Mouse (Mus musculus): ENCODE results near the gene Qrich1. TPM values are rescaled to one million over a fixed set of nuclear protein-coding genes. Genes with fewer than 3 reads are reported as not detected.

Qrich1 gene
- polyA plus RNA-seq, 1 experiment from 2014 or later: 85.1 TPM

DNA sequence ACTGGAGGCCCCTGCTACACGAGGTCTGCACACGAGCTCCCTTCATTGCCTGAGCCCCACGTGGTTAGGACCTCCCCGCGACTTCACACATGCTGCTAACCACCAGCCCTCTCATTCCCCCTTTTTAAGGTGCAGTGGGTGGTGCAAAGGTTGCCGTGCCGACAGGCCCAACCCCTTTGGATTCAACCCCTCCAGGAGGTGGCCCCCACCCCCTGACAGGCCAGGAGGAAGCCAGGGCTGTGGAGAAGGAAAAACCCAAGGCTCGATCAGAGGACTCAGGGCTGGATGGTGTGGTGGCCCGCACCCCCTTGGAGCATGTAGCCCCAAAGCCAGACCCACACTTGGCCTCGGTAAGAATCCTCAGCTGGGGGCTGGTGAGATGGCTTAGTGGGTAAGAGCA lies 21.7 kb upstream of the Qrich1 start:
- H3K4me2 ChIP-seq (ENCODE audit: low read length): no peak overlapping the region
- peaks cover 86% of the 10 kb centered on the region for H3K36me3 ChIP-seq (ENCODE audit: control insufficient read depth, insufficient read depth, low read length)
- WGBS: 84% methylated on average over 10 of the region's 10 CpGs
- peaks cover 10% of the 10 kb centered on the region in 2 experiments for H3K4me1 ChIP-seq (ENCODE audit: control insufficient read depth in 2 of 2, insufficient read depth in 2 of 2, low read length in 2 of 2)
- no peak overlapping the region for H3K4me3 ChIP-seq (ENCODE audit: control insufficient read depth in 1 of 2, insufficient read depth in 1 of 2, low read depth in 1 of 2, low read length in 2 of 2)
- no peak overlapping the region for H3K27ac ChIP-seq (replicated peaks in 1 of 2; ENCODE audit: control insufficient read depth in 1 of 2, insufficient read depth in 1 of 2, low read depth in 2 of 2, low read length in 2 of 2)
- no peak overlapping the region for H3K9ac ChIP-seq (ENCODE audit: low read length)
- no peaks in the 10 kb centered on the region for H3K27me3 ChIP-seq (ENCODE audit: control insufficient read depth, insufficient read depth, low read length)
- no peak for ATAC-seq (ENCODE audit: insufficient number of reproducible peaks, insufficient read depth, low FRiP score, low read depth)
- H3K9me3 ChIP-seq (ENCODE audit: control insufficient read depth, low read length): no peaks in the 10 kb centered on the region

GRCm38 (mm10) chr9:108499231-108499630 lies 17.4 kb upstream of the Qrich1 start:
- ATAC-seq (ENCODE audit: insufficient number of reproducible peaks, insufficient read depth, low FRiP score, low read depth): no peak
- Histone ChIP-seq H3K36me3 (ENCODE audit: control insufficient read depth, insufficient read depth, low read length) (peaks cover 93% of the 10 kb centered on the region), H3K4me2 (ENCODE audit: low read length) (no peak overlapping the region), H3K27me3 (ENCODE audit: control insufficient read depth, insufficient read depth, low read length) (no peaks in the 10 kb centered on the region), H3K9me3 (ENCODE audit: control insufficient read depth, low read length) (no peaks in the 10 kb centered on the region), H3K27ac (replicated peaks in 1 of 2; ENCODE audit: control insufficient read depth in 1 of 2, insufficient read depth in 1 of 2, low read depth in 2 of 2, low read length in 2 of 2) (no peak overlapping the region), H3K4me1 (ENCODE audit: control insufficient read depth in 2 of 2, insufficient read depth in 2 of 2, low read length in 2 of 2) (no peaks in the 10 kb centered on the region), H3K4me3 (ENCODE audit: control insufficient read depth in 1 of 2, insufficient read depth in 1 of 2, low read depth in 1 of 2, low read length in 2 of 2) (no peak overlapping the region), H3K9ac (ENCODE audit: low read length) (no peak overlapping the region)
- WGBS: 90% methylated on average over 7 of the region's 7 CpGs

GRCm38 (mm10) chr9:108499943-108500342 lies 16.7 kb upstream of the Qrich1 start:
- WGBS: 74% methylated on average over 15 of the region's 15 CpGs
- Histone ChIP-seq H3K27me3 (ENCODE audit: control insufficient read depth, insufficient read depth, low read length) (no peaks in the 10 kb centered on the region), H3K9ac (ENCODE audit: low read length) (no peak overlapping the region), H3K9me3 (ENCODE audit: control insufficient read depth, low read length) (no peaks in the 10 kb centered on the region), H3K36me3 (ENCODE audit: control insufficient read depth, insufficient read depth, low read length) (peaks cover 86% of the 10 kb centered on the region), H3K4me1 (ENCODE audit: control insufficient read depth in 2 of 2, insufficient read depth in 2 of 2, low read length in 2 of 2) (no peaks in the 10 kb centered on the region), H3K4me3 (ENCODE audit: control insufficient read depth in 1 of 2, insufficient read depth in 1 of 2, low read depth in 1 of 2, low read length in 2 of 2) (no peak overlapping the region), H3K27ac (replicated peaks in 1 of 2; ENCODE audit: control insufficient read depth in 1 of 2, insufficient read depth in 1 of 2, low read depth in 2 of 2, low read length in 2 of 2) (no peak overlapping the region), H3K4me2 (ENCODE audit: low read length) (no peak overlapping the region)
- no peak for ATAC-seq (ENCODE audit: insufficient number of reproducible peaks, insufficient read depth, low FRiP score, low read depth)

DNA sequence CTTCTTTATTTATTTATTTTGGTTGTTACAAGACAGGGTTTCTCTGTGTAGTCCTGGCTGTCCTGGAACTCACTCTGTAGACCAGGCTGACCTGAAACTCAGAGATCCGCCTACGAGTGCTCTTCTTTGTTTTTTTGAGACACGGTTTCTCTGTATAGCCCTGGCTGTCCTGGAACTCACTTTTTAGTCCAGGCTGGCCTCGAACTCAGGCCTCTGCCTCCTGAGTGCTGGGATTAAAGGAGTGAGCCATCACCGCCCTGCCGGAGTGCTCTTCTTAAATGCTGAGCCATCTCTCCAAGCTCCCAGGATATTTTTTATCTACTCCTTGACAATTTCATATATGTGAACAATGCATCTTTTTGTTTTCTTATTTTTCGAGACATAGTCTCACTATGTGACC lies 9.7 kb upstream of the Qrich1 start:
- H3K27me3 ChIP-seq (ENCODE audit: control insufficient read depth, insufficient read depth, low read length): no peaks in the 10 kb centered on the region
- H3K36me3 ChIP-seq (ENCODE audit: control insufficient read depth, insufficient read depth, low read length): peaks cover 46% of the 10 kb centered on the region
- 82% methylated on average over 7 of the region's 7 CpGs for WGBS
- H3K4me3 ChIP-seq (ENCODE audit: control insufficient read depth in 1 of 2, insufficient read depth in 1 of 2, low read depth in 1 of 2, low read length in 2 of 2): peak overlapping the region in 1 of 2 experiments; percentile 61; a peak in 2 of 4 replicates
- no peaks in the 10 kb centered on the region for H3K9me3 ChIP-seq (ENCODE audit: control insufficient read depth, low read length)
- H3K9ac ChIP-seq (ENCODE audit: low read length): no peak overlapping the region
- no peak for ATAC-seq (ENCODE audit: insufficient number of reproducible peaks, insufficient read depth, low FRiP score, low read depth)
- no peak overlapping the region for H3K27ac ChIP-seq (replicated peaks in 1 of 2; ENCODE audit: control insufficient read depth in 1 of 2, insufficient read depth in 1 of 2, low read depth in 2 of 2, low read length in 2 of 2)
- peaks cover 6 to 10% of the 10 kb centered on the region in 2 experiments for H3K4me1 ChIP-seq (ENCODE audit: control insufficient read depth in 2 of 2, insufficient read depth in 2 of 2, low read length in 2 of 2)
- H3K4me2 ChIP-seq (ENCODE audit: low read length): peak overlapping the region; percentile 82

DNA sequence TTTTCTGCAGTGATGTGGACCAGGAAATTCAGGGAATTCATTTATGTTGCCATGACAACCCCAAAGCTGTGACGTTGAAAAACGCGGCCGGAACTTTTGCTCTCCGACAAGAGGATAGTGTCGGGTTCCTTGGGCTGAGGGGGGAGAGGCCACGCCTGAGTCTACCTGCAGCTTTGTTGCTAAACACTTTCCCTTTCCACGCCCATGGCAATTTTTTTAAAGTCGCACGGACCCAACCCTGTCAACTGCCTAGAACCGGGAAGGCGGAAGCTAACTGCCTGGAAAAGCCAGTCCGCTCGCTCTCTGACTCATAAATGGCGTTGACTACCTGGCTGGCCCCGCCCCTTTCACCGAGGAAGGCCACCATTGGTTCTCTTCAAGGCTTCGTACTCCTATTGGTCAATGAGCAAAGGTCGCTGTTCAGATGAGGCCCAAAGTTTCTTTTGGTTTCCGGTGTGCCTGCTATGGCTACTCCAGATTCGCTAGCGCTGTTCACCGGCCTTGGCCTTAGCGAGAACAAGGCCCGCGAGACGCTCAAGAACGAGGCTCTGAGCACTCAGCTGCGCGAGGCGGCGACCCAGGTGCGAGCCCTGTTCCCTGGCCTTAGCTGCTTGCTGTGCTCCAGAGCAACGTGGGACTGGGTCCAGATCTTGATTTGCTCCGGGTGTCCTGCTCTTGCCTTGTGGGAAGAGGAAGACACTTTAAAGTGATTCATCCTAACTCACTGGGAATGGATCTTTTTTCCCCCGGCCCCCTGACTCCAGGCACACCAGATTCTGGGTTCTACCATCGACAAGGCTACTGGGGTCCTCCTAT lies 8.8 kb upstream of the Qrich1 start, which contains the start of gene Qars:
TSS of gene Qars (plus strand) at position 88 of the 816 bp plus-strand sequence.
- peak; percentile 91 for ATAC-seq (ENCODE audit: insufficient number of reproducible peaks, insufficient read depth, low FRiP score, low read depth)
- H3K27me3 ChIP-seq (ENCODE audit: control insufficient read depth, insufficient read depth, low read length): no peaks in the 10 kb centered on the region
- peak within 1 kb of the TSS; percentile 82 for H3K4me2 ChIP-seq (ENCODE audit: low read length)
- peaks cover 6 to 10% of the 10 kb centered on the region in 2 experiments for H3K4me1 ChIP-seq (ENCODE audit: control insufficient read depth in 2 of 2, insufficient read depth in 2 of 2, low read length in 2 of 2)
- peak within 1 kb of the TSS; percentile 79 for H3K9ac ChIP-seq (ENCODE audit: low read length)
- H3K4me3 ChIP-seq (ENCODE audit: control insufficient read depth in 1 of 2, insufficient read depth in 1 of 2, low read depth in 1 of 2, low read length in 2 of 2): peak within 1 kb of the TSS; percentile 61 to 79
- under 1% methylated on average over 37 of the region's 37 CpGs for WGBS
- peak within 1 kb of the TSS; percentile 68 to 75 for H3K27ac ChIP-seq (replicated peaks in 1 of 2; ENCODE audit: control insufficient read depth in 1 of 2, insufficient read depth in 1 of 2, low read depth in 2 of 2, low read length in 2 of 2)
- peaks cover 46% of the 10 kb centered on the region for H3K36me3 ChIP-seq (ENCODE audit: control insufficient read depth, insufficient read depth, low read length)
- no peaks in the 10 kb centered on the region for H3K9me3 ChIP-seq (ENCODE audit: control insufficient read depth, low read length)

GRCm38 (mm10) chr9:108508776-108509175 lies 7.8 kb upstream of the Qrich1 start:
- H3K9ac ChIP-seq (ENCODE audit: low read length): peak overlapping the region; percentile 79
- peaks cover 6 to 10% of the 10 kb centered on the region in 2 experiments for H3K4me1 ChIP-seq (ENCODE audit: control insufficient read depth in 2 of 2, insufficient read depth in 2 of 2, low read length in 2 of 2)
- H3K27ac ChIP-seq (replicated peaks in 1 of 2; ENCODE audit: control insufficient read depth in 1 of 2, insufficient read depth in 1 of 2, low read depth in 2 of 2, low read length in 2 of 2): no peak overlapping the region
- no peak for ATAC-seq (ENCODE audit: insufficient number of reproducible peaks, insufficient read depth, low FRiP score, low read depth)
- WGBS: 77% methylated on average over 7 of the region's 7 CpGs
- peaks cover 49% of the 10 kb centered on the region for H3K36me3 ChIP-seq (ENCODE audit: control insufficient read depth, insufficient read depth, low read length)
- H3K9me3 ChIP-seq (ENCODE audit: control insufficient read depth, low read length): no peaks in the 10 kb centered on the region
- peak overlapping the region; percentile 61 to 79; a peak in 3 of 4 replicates for H3K4me3 ChIP-seq (ENCODE audit: control insufficient read depth in 1 of 2, insufficient read depth in 1 of 2, low read depth in 1 of 2, low read length in 2 of 2)
- H3K27me3 ChIP-seq (ENCODE audit: control insufficient read depth, insufficient read depth, low read length): no peaks in the 10 kb centered on the region
- peak overlapping the region; percentile 82 for H3K4me2 ChIP-seq (ENCODE audit: low read length)

DNA sequence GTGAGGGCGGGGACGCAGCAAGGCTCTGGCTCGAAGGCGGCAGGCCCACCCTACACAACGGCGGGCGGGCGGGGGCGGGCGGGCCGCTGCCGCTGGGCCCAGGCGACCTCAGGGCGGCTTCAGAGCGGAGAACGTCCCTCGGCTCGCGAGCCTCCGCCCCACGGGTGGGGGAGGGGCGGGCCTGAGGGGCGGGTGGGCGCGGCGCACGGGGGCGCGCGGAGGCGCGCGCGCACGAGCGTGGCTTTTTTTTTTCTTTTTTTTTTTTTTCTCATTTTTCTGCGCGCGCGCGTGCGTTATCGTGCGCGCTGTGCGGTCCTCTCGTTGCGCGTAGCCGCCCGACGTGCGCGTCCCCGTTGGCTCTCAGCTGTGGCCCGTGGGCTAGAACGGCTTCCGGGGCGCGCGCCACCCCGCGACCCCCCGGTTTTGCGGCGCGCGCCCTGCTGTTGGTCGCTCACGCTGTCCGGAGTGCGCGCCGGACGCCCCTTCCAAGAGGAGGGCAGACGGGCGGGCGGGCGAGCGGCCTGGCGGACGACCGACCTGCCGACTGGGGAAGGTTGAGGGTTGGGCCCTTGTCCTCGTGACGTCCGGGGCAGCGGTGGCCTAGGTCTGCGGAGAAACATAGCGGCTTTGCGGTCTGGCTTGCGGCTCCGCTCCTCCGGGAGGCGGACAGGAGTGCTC lies 786 bp downstream of the Qrich1 start:
- peak overlapping the region; percentile 79 to 98 for H3K4me3 ChIP-seq (ENCODE audit: control insufficient read depth in 1 of 2, insufficient read depth in 1 of 2, low read depth in 1 of 2, low read length in 2 of 2)
- no peaks in the 10 kb centered on the region for H3K27me3 ChIP-seq (ENCODE audit: control insufficient read depth, insufficient read depth, low read length)
- ATAC-seq (ENCODE audit: insufficient number of reproducible peaks, insufficient read depth, low FRiP score, low read depth): peak; percentile 82
- under 1% methylated on average over 67 of the region's 95 CpGs for WGBS
- H3K4me2 ChIP-seq (ENCODE audit: low read length): peak overlapping the region; percentile 85
- H3K36me3 ChIP-seq (ENCODE audit: control insufficient read depth, insufficient read depth, low read length): peaks cover 42% of the 10 kb centered on the region
- peaks cover 0 to 25% of the 10 kb centered on the region in 2 experiments; a peak in 2 of 4 replicates for H3K4me1 ChIP-seq (ENCODE audit: control insufficient read depth in 2 of 2, insufficient read depth in 2 of 2, low read length in 2 of 2)
- H3K9ac ChIP-seq (ENCODE audit: low read length): peak overlapping the region; percentile 99
- H3K27ac ChIP-seq (replicated peaks in 1 of 2; ENCODE audit: control insufficient read depth in 1 of 2, insufficient read depth in 1 of 2, low read depth in 2 of 2, low read length in 2 of 2): peak overlapping the region; percentile 98 to 99
- no peaks in the 10 kb centered on the region for H3K9me3 ChIP-seq (ENCODE audit: control insufficient read depth, low read length)

Data from heart, embryonic 14.5 days (tissue).